Mouse (Mus musculus): ENCODE measurements at regions not wholly inside any gene's neighbourhood (a gene's known extent, or its start where the extent isn't known, plus 50 kb on each side); places are given as distances from the start of the nearest gene placed in this dataset.

GRCm38 (mm10) chr7:138639541-138639940 lies 206.3 kb upstream of the Ppp2r2d start:
- Histone ChIP-seq H3K4me1 (ENCODE audit: control insufficient read depth, insufficient read depth, low read length) (no peaks in the 10 kb centered on the region), H3K27ac (no peak overlapping the region), H3K4me3 (no peak overlapping the region), H3K9ac (ENCODE audit: low read depth, low read length) (no peak overlapping the region), H3K27me3 (ENCODE audit: control insufficient read depth, insufficient read depth, low read length) (no peaks in the 10 kb centered on the region), H3K79me2 (replicated peaks; ENCODE audit: control insufficient read depth, insufficient read depth, low read length) (no peaks in the 10 kb centered on the region), H3K36me3 (ENCODE audit: control insufficient read depth, insufficient read depth, low read length) (no peaks in the 10 kb centered on the region)
- WGBS = 67% methylated on average over 3 of the region's 3 CpGs
- no peak for DNase-seq
- intact Hi-C loops (cut with DNase I) = no loop called here
- TF ChIP-seq POLR2A (IDR thresholded peaks at IDR 0.05; ENCODE audit: insufficient read depth, low read depth, low read length) (no peak), EP300 (IDR thresholded peaks at IDR 0.05; ENCODE audit: insufficient read depth, low read depth, low read length) (no peak), CTCF (IDR thresholded peaks at IDR 0.05) (no peak)

- intact Hi-C loops (cut with DNase I) = no loop called here
Observed at GRCm38 (mm10) chr7:138626061-138626460, 219.8 kb upstream of the Ppp2r2d start.

GRCm38 (mm10) chr7:138620896-138621655 lies 223.5 kb upstream of the Tcerg1l start:
- Histone ChIP-seq H3K27me3 (ENCODE audit: control insufficient read depth, insufficient read depth, low read length) (no peaks in the 10 kb centered on the region), H3K36me3 (ENCODE audit: control insufficient read depth, insufficient read depth, low read length) (no peaks in the 10 kb centered on the region), H3K9ac (ENCODE audit: low read depth, low read length) (no peak overlapping the region), H3K4me3 (no peak overlapping the region), H3K27ac (no peak overlapping the region), H3K4me1 (ENCODE audit: control insufficient read depth, insufficient read depth, low read length) (no peaks in the 10 kb centered on the region), H3K79me2 (replicated peaks; ENCODE audit: control insufficient read depth, insufficient read depth, low read length) (no peaks in the 10 kb centered on the region)
- intact Hi-C loops (cut with DNase I) = no loop called here
- no peak for DNase-seq
- TF ChIP-seq CTCF (IDR thresholded peaks at IDR 0.05) (no peak), EP300 (IDR thresholded peaks at IDR 0.05; ENCODE audit: insufficient read depth, low read depth, low read length) (no peak), POLR2A (IDR thresholded peaks at IDR 0.05; ENCODE audit: insufficient read depth, low read depth, low read length) (no peak)
- WGBS = 89% methylated on average over 10 of the region's 10 CpGs

More at GRCm38 (mm10) chr7:138626061-138626460, 219.8 kb upstream of the Ppp2r2d start:
- TF ChIP-seq POLR2A (IDR thresholded peaks at IDR 0.05; ENCODE audit: insufficient read depth, low read depth, low read length) (no peak), CTCF (IDR thresholded peaks at IDR 0.05) (no peak), EP300 (IDR thresholded peaks at IDR 0.05; ENCODE audit: insufficient read depth, low read depth, low read length) (no peak)
- H3K27ac ChIP-seq = no peak overlapping the region
- H3K4me1 ChIP-seq (ENCODE audit: control insufficient read depth, insufficient read depth, low read length) = no peaks in the 10 kb centered on the region
- H3K27me3 ChIP-seq (ENCODE audit: control insufficient read depth, insufficient read depth, low read length) = no peaks in the 10 kb centered on the region
- WGBS = 72% methylated on average over 9 of the region's 9 CpGs
- H3K9ac ChIP-seq (ENCODE audit: low read depth, low read length) = no peak overlapping the region
- H3K4me3 ChIP-seq = no peak overlapping the region
- no peaks in the 10 kb centered on the region for H3K79me2 ChIP-seq (replicated peaks; ENCODE audit: control insufficient read depth, insufficient read depth, low read length)
- no peak for DNase-seq
- H3K36me3 ChIP-seq (ENCODE audit: control insufficient read depth, insufficient read depth, low read length) = no peaks in the 10 kb centered on the region

GRCm38 (mm10) chr7:138620080-138620684 lies 222.7 kb upstream of the Tcerg1l start:
- WGBS = 41% methylated on average over 5 of the region's 5 CpGs
- intact Hi-C loops (cut with DNase I) = no loop called here
- DNase-seq = no peak

GRCm38 (mm10) chr7:138616468-138616867 lies 218.9 kb upstream of the Tcerg1l start:
- no peaks in the 10 kb centered on the region for H3K27me3 ChIP-seq (ENCODE audit: control insufficient read depth, insufficient read depth, low read length)
- intact Hi-C loops (cut with DNase I) = no loop called here
- H3K36me3 ChIP-seq (ENCODE audit: control insufficient read depth, insufficient read depth, low read length) = no peaks in the 10 kb centered on the region
- H3K27ac ChIP-seq = no peak overlapping the region
- no peaks in the 10 kb centered on the region for H3K79me2 ChIP-seq (replicated peaks; ENCODE audit: control insufficient read depth, insufficient read depth, low read length)
- DNase-seq = no peak
- H3K4me1 ChIP-seq (ENCODE audit: control insufficient read depth, insufficient read depth, low read length) = no peaks in the 10 kb centered on the region
- H3K9ac ChIP-seq (ENCODE audit: low read depth, low read length) = no peak overlapping the region
- TF ChIP-seq EP300 (IDR thresholded peaks at IDR 0.05; ENCODE audit: insufficient read depth, low read depth, low read length) = no peak
- 70% methylated on average over 2 of the region's 2 CpGs for WGBS
- no peak overlapping the region for H3K4me3 ChIP-seq

More at GRCm38 (mm10) chr7:138620080-138620684, 222.7 kb upstream of the Tcerg1l start:
- TF ChIP-seq POLR2A (IDR thresholded peaks at IDR 0.05; ENCODE audit: insufficient read depth, low read depth, low read length) (no peak), CTCF (IDR thresholded peaks at IDR 0.05) (no peak), EP300 (IDR thresholded peaks at IDR 0.05; ENCODE audit: insufficient read depth, low read depth, low read length) (no peak)
- no peak overlapping the region for H3K9ac ChIP-seq (ENCODE audit: low read depth, low read length)
- no peaks in the 10 kb centered on the region for H3K36me3 ChIP-seq (ENCODE audit: control insufficient read depth, insufficient read depth, low read length)
- no peaks in the 10 kb centered on the region for H3K79me2 ChIP-seq (replicated peaks; ENCODE audit: control insufficient read depth, insufficient read depth, low read length)
- H3K4me1 ChIP-seq (ENCODE audit: control insufficient read depth, insufficient read depth, low read length) = no peaks in the 10 kb centered on the region
- no peak overlapping the region for H3K27ac ChIP-seq
- no peak overlapping the region for H3K4me3 ChIP-seq
- no peaks in the 10 kb centered on the region for H3K27me3 ChIP-seq (ENCODE audit: control insufficient read depth, insufficient read depth, low read length)

- H3K79me2 ChIP-seq (replicated peaks; ENCODE audit: control insufficient read depth, insufficient read depth, low read length) = no peaks in the 10 kb centered on the region
- no peak overlapping the region for H3K4me3 ChIP-seq
- no peak for DNase-seq
- no peak for TF ChIP-seq POLR2A (IDR thresholded peaks at IDR 0.05; ENCODE audit: insufficient read depth, low read depth, low read length)
- TF ChIP-seq CTCF (IDR thresholded peaks at IDR 0.05) = no peak
- no peak for TF ChIP-seq EP300 (IDR thresholded peaks at IDR 0.05; ENCODE audit: insufficient read depth, low read depth, low read length)
- 72% methylated on average over 3 of the region's 3 CpGs for WGBS
- intact Hi-C loops (cut with DNase I) = no loop called here
- H3K36me3 ChIP-seq (ENCODE audit: control insufficient read depth, insufficient read depth, low read length) = no peaks in the 10 kb centered on the region
- H3K27ac ChIP-seq = no peak overlapping the region
- H3K27me3 ChIP-seq (ENCODE audit: control insufficient read depth, insufficient read depth, low read length) = no peaks in the 10 kb centered on the region
- H3K9ac ChIP-seq (ENCODE audit: low read depth, low read length) = no peak overlapping the region
- no peaks in the 10 kb centered on the region for H3K4me1 ChIP-seq (ENCODE audit: control insufficient read depth, insufficient read depth, low read length)
Observed at GRCm38 (mm10) chr7:138609605-138610004, 212.1 kb upstream of the Tcerg1l start.

Measured in heart, adult 2 months (tissue).